Mouse (Mus musculus) intestine, embryonic 16.5 days (tissue): Measurements from ENCODE around the gene Mdfi. TPM values are rescaled to one million over a fixed set of nuclear protein-coding genes. Genes with fewer than 3 reads are reported as not detected.

ENCODE experiments used
- ATAC-seq: fragments of 200-750 bp; cut with Nextera tagmentation; 2 replicates; pipeline ENCODE4 v1.8.0; 2017; ENCODE audit warnings: moderate TSS enrichment, moderate library complexity
- H3K27ac ChIP-seq: fragments of 300-500 bp; sonication (generic); 2 replicates; pipeline ENCODE4 v1.5.1; 2014; ENCODE audit warnings: mild to moderate bottlenecking, low read length
- H3K27me3 ChIP-seq: fragments of 300-500 bp; sonication (generic); replicated peaks from 2 replicates; pipeline ENCODE4 v1.6.1; 2014; ENCODE audit warnings: low read length, control low read depth, mixed read lengths; ENCODE audit not compliant: control insufficient read depth, insufficient read depth
- H3K36me3 ChIP-seq: fragments of 300-500 bp; sonication (generic); 2 replicates; pipeline ENCODE4 v1.6.1; 2014; ENCODE audit warnings: low read length, control low read depth; ENCODE audit not compliant: control insufficient read depth, insufficient read depth
- H3K4me1 ChIP-seq: fragments of 300-500 bp; sonication (generic); 2 replicates; pipeline ENCODE4 v1.6.1; 2014; ENCODE audit warnings: low read length, control low read depth, mixed read lengths; ENCODE audit not compliant: control insufficient read depth, insufficient read depth
- H3K4me2 ChIP-seq: fragments of 300-500 bp; sonication (generic); 2 replicates; pipeline ENCODE4 v1.6.1; 2014; ENCODE audit warnings: low read depth, low read length, control low read depth
- H3K4me3 ChIP-seq: fragments of 300-500 bp; sonication (generic); 2 replicates; pipeline ENCODE4 v1.5.1; 2014; ENCODE audit warnings: mild to moderate bottlenecking, low read length
- H3K9ac ChIP-seq: fragments of 300-500 bp; sonication (generic); 2 replicates; pipeline ENCODE4 v1.6.1; 2014; ENCODE audit warnings: low read depth, low read length
- H3K9me3 ChIP-seq: fragments of 300-500 bp; sonication (generic); 2 replicates; pipeline ENCODE4 v1.6.1; 2016; ENCODE audit warnings: low read length, control low read depth; ENCODE audit not compliant: control insufficient read depth
- WGBS: fragments of 180-500 bp; shearing (Covaris S2); extraction: QIAGEN DNeasy Blood & Tissue Kit; methylation state at CpG from one replicate; pipeline ENCODE4 v1.1.7; 2014; 5-methylcytosine and 5-hydroxymethylcytosine counted together
- polyA plus RNA-seq: library from polyadenylated mRNA; unstranded; fragments of >200 nt; fragmentation: Nextera tagmentation; extraction: Ambion mirVana; gene quantifications from 2 replicates; pipeline ENCODE4 v1.2.1, GENCODE M21; 2015

Gene Mdfi
- polyA plus RNA-seq, 1 experiment from 2014 or later = 8.8 TPM

- ATAC-seq = no peak
- Histone ChIP-seq H3K4me3 (no peak overlapping the region), H3K4me2 (no peak overlapping the region), H3K36me3 (no peaks in the 10 kb centered on the region), H3K27ac (no peak overlapping the region), H3K4me1 (peaks cover 22% of the 10 kb centered on the region), H3K27me3 (no peaks in the 10 kb centered on the region), H3K9me3 (no peaks in the 10 kb centered on the region), H3K9ac (no peak overlapping the region)
- 74% methylated on average over 8 of the region's 8 CpGs for WGBS
Observed at GRCm38 (mm10) chr17:47783445-47784223, 50.9 kb downstream of the Mdfi start.

DNA sequence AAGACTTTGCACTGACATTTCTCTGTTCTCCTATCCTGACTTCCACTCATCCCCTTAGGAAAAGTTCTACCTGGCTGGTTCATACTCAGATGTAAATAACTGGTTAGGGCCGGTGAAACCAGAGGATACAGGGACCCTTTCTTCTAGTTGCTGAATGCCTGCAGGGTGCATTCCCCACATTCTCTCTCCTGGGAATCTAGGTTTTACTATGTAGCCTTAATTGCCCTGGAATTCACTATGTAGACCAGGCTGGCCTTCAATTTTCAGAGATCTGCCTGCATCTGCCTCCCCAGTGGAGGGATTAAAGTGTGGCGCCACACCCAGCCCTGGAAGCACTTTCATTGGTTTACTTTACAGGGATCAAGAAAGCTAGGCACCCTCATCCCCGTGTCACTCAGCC is 52.0 kb downstream of the Mdfi start:
- 78% methylated on average over 3 of the region's 3 CpGs for WGBS
- peaks cover 12% of the 10 kb centered on the region; the same call in 1 of the 2 replicates for H3K4me1 ChIP-seq
- H3K9me3 ChIP-seq = no peaks in the 10 kb centered on the region
- no peak overlapping the region for H3K4me3 ChIP-seq
- no peak overlapping the region for H3K4me2 ChIP-seq
- no peak overlapping the region for H3K27ac ChIP-seq
- no peaks in the 10 kb centered on the region for H3K27me3 ChIP-seq
- ATAC-seq = no peak
- no peak overlapping the region for H3K9ac ChIP-seq
- no peaks in the 10 kb centered on the region for H3K36me3 ChIP-seq

- no peak overlapping the region for H3K4me2 ChIP-seq
- H3K27me3 ChIP-seq = no peaks in the 10 kb centered on the region
- 80% methylated on average over 10 of the region's 10 CpGs for WGBS
- no peak for ATAC-seq
- no peaks in the 10 kb centered on the region for H3K36me3 ChIP-seq
- H3K4me1 ChIP-seq = 0 out of 2 replicates have a peak, but pooled peaks cover 12% of the 10 kb centered on the region
- no peak overlapping the region for H3K4me3 ChIP-seq
- H3K27ac ChIP-seq = no peak overlapping the region
- no peaks in the 10 kb centered on the region for H3K9me3 ChIP-seq
- no peak overlapping the region for H3K9ac ChIP-seq
Observed at GRCm38 (mm10) chr17:47780470-47780869, 54.0 kb downstream of the Mdfi start.

- 69% methylated on average over 2 of the region's 2 CpGs for WGBS
- Histone ChIP-seq H3K4me3 (no peak overlapping the region), H3K27me3 (no peaks in the 10 kb centered on the region), H3K9ac (no peak overlapping the region), H3K4me1 (0 out of 2 replicates have a peak, but pooled peaks cover 7% of the 10 kb centered on the region), H3K9me3 (peaks cover 2% of the 10 kb centered on the region; the same call in 1 of the 2 replicates), H3K4me2 (no peak overlapping the region), H3K36me3 (no peaks in the 10 kb centered on the region), H3K27ac (no peak overlapping the region)
- ATAC-seq = no peak
Observed at GRCm38 (mm10) chr17:47777141-47777540, 57.4 kb downstream of the Mdfi start.

DNA sequence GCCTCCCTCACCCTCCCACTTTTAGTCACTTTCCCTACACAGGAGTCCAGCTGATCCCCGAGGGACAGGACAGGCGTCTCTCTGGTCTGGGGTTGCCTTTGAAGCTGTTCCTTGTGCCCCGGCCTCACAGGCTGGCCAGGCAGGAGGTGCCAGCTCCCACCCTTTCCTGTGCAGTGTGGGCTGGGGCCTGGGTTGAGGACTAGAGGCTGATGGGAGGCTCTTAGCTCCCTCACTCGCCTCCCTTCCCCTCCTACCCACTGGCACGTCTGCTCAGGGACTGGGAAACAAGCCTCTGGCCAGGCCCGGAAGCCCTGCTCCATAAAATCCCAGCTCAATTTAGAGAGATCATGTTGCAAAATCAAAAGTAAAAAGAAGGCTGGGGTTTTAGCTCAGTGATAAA is 60.9 kb downstream of the Mdfi start:
- WGBS = 58% methylated on average over 6 of the region's 6 CpGs
- Histone ChIP-seq H3K4me2 (no peak overlapping the region), H3K27me3 (no peaks in the 10 kb centered on the region)

GRCm38 (mm10) chr17:47769389-47770299 is 64.8 kb downstream of the Mdfi start:
- H3K27me3 ChIP-seq = no peaks in the 10 kb centered on the region
- H3K9me3 ChIP-seq = peaks cover 6% of the 10 kb centered on the region; the same call in 1 of the 2 replicates
- no peak for ATAC-seq
- no peaks in the 10 kb centered on the region for H3K36me3 ChIP-seq
- H3K27ac ChIP-seq = no peak overlapping the region
- H3K9ac ChIP-seq = no peak overlapping the region
- H3K4me3 ChIP-seq = no peak overlapping the region
- 77% methylated on average over 11 of the region's 11 CpGs for WGBS
- no peak overlapping the region for H3K4me2 ChIP-seq
- peaks cover 13% of the 10 kb centered on the region for H3K4me1 ChIP-seq

More for the DNA sequence above, 60.9 kb downstream of the Mdfi start:
- no peak for ATAC-seq
- peaks cover 6% of the 10 kb centered on the region; the same call in 1 of the 2 replicates for H3K9me3 ChIP-seq
- H3K27ac ChIP-seq = 0 out of 2 replicates have a peak overlapping the region, but pooled peaks have one; percentile 3
- no peak overlapping the region for H3K9ac ChIP-seq
- 0 out of 2 replicates have a peak, but pooled peaks cover 2% of the 10 kb centered on the region for H3K4me1 ChIP-seq
- H3K4me3 ChIP-seq = no peak overlapping the region
- H3K36me3 ChIP-seq = no peaks in the 10 kb centered on the region

DNA sequence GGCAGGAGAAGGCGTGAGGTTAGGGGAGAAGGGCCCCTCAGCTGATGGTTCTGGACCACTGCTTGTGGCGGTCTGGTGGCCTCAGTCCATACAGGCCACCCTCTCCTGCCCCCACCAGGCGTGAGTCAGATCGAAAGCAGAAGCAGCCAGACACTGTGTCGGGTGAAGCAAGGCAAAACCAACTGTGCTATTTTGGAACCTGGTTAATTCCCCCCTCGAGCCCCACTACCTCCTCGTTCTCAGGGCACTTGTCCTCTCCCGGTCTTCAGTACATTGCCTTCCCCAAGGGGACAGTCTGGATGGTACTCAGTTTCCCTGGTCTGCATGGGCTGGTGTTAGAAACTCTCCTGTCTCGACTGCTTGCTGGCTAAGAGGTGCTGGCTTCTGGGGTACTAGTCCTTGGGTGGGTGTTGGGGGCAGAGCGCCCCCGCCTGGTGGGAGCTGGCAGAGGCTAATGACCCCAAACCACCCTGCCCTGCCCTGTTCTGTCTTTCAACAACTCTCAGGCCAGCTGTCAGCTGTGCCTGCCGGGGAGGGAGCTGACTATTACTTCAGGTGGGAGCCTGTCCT is 65.7 kb downstream of the Mdfi start:
- Histone ChIP-seq H3K4me1 (peaks cover 13% of the 10 kb centered on the region), H3K27me3 (no peaks in the 10 kb centered on the region), H3K9me3 (peaks cover 6% of the 10 kb centered on the region; the same call in 1 of the 2 replicates), H3K36me3 (no peaks in the 10 kb centered on the region), H3K4me3 (no peak overlapping the region), H3K9ac (no peak overlapping the region), H3K4me2 (no peak overlapping the region), H3K27ac (0 out of 2 replicates have a peak overlapping the region, but pooled peaks have one; percentile 24)
- ATAC-seq = peak; percentile 29
- 53% methylated on average over 12 of the region's 12 CpGs for WGBS

DNA sequence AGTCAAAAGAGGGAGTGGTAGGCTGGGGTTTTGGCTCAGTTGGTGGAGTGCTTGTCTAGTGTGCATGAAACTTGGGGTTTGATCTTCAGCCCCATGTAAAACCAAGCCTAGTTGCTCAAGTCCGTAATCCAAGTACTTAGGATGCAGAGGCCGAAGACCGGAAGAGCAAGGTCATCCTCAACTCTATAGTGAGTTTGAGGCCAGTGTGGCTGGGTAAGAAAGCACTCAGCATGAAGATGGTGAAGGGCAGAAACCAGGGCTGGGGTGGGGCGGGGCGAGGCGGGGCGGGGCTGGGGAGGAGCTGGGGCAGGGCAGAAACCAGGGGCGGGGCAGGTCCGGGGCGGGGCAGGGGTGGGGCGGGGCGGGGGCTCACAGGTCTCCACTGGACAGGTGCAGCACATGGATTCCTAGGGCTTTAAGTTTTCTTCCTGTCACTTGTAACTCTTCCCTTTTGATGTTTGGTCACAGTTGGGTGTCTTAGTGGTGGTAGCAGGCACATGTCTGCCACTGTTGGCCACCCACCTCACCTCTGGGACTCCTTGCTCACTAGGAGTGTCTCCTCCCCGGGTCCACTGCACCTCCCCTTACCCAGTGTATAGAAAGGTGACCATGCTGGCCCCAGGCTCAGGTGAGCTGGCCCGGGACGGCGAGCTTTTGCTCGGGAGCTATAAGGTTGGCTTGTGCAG is 66.9 kb downstream of the Mdfi start:
- peaks cover 19% of the 10 kb centered on the region for H3K4me1 ChIP-seq
- peaks cover 6% of the 10 kb centered on the region; the same call in 1 of the 2 replicates for H3K9me3 ChIP-seq
- WGBS = 42% methylated on average over 15 of the region's 17 CpGs
- H3K27me3 ChIP-seq = no peaks in the 10 kb centered on the region
- H3K9ac ChIP-seq = no peak overlapping the region
- no peak overlapping the region for H3K4me2 ChIP-seq
- H3K27ac ChIP-seq = peak overlapping the region; percentile 53
- no peaks in the 10 kb centered on the region for H3K36me3 ChIP-seq
- no peak overlapping the region for H3K4me3 ChIP-seq
- peak; percentile 53 for ATAC-seq
